Mouse (Mus musculus) Patski (cell line): ENCODE measurements around the gene Atrn. TPM values are rescaled to one million over a fixed set of nuclear protein-coding genes. Genes with fewer than 3 reads are reported as not detected.

Experiments used
- ATAC-seq: fragments of 100-300 bp; one replicate; pipeline ENCODE4 v1.8.0; 2021
- CTCF ChIA-PET: fragments of 350-600 bp; sonication (Branson Sonifier 250); formaldehyde crosslinking; loops from one replicate; lab custom pipeline; 2022; ENCODE audit warnings: inconsistent platforms; lab: Charles Lee
- POLR2A ChIA-PET: fragments of 350-600 bp; sonication (Branson Sonifier 250); formaldehyde crosslinking; loops from one replicate; lab custom pipeline; 2022; ENCODE audit warnings: antibody characterized with exemption, inconsistent platforms; lab: Charles Lee
- DNase-seq: peaks from one replicate; pipeline ENCODE4 v3.0.0-alpha.2; 2011; ENCODE audit warnings: low read depth, low spot score
- H3K27me3 ChIP-seq: fragments of 371-371 bp; one replicate; pipeline ENCODE4 v1.5.1; 2021
- CTCF ChIP-seq: fragments of 100-300 bp; IDR thresholded peaks from one replicate; pipeline ENCODE4 v1.5.1; 2021
- in situ Hi-C: fragments of 300-500 bp; cut with MboI; formaldehyde crosslinking; loops from 3 replicates; pipeline ENCODE4 v1.11.1; 2018; ENCODE audit warnings: low pct_unique_long_range_greater_than_20kb, mixed read lengths
- polyA plus RNA-seq: library from polyadenylated mRNA; unstranded; gene quantifications from one replicate; pipeline ENCODE4 v1.2.3, GENCODE M21; 2021

Gene Atrn
- polyA plus RNA-seq: 32.9 TPM

DNA sequence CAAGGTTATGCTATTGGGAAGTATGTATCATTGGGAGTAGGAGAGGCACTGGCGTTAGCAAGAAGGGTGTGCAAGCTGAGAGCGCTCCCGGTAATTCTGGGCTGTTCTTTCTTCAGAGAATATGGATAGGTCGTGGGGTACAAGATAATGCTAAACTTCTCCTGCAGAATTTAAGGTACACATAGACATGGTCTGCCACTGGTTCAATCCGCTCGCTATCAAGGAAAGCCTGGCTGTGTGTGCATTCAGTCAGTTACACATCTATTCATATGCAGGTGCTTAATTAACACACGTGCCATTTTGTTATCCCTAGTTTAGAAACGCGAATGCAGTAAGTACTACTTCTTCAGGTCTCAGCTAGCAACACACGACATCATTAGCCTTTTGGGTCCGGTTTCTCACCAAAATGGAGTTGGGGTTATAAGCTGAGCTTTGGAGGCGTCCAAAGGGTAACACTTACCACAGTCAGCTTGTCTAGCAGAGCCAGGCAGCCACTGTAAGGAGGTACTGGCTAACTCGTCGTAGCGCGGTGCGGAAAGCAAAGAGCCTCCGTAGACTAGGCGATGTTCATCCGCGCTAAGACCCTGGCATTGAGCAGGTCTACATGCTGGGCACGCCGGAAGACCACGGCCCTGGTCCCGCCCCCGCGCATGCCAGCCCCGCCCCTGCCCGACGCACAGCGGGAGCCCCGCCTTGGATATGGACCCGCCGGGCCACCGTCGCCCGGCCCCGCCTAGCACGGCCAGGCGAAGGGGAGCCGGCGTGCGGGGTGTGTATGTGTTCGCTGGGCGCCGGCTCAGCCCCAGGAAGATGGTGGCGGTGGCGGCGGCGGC lies at the start of gene Atrn, which contains the start of gene 4930402H24Rik:
Atrn (plus strand) TSS at position 745 of the 833 bp plus-strand sequence.
4930402H24Rik (minus strand) TSS at position 656 of the 833 bp plus-strand sequence.
- no peaks in the 10 kb centered on the region for H3K27me3 ChIP-seq
- ChIA-PET CTCF (interaction anchor here (0.6 to 1.1 kb wide), 3 partner anchors 10 to 290 kb away, joined by 3 read pairs; no protein-coding TSS in a partner anchor), POLR2A (no interaction called here)
- peak; percentile 25 for DNase-seq
- in situ Hi-C loops: loop anchor here (5.0 kb wide), 1 partner anchor 89 kb away; no protein-coding TSS in a partner anchor
- no peak for TF ChIP-seq CTCF
- ATAC-seq: peak; percentile 88

DNA sequence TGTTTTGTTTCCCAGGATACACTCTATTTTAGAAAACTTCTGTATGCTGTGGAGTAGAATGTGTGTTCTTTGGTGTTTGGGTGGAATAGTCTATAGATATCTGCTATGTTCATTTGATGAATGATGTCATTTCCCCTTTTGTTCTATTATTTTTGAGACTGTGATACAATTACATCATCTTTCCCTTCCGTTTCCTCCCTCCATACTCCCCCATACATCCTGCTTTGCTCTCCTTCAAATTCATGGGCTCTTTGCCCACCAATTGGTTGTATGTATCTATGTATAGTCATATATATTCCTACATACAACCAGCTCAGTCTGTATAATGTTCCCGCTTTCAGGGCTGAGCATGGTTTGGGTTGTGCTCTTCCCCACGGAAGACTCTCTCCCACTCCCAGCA lies 44.2 kb upstream of the Atrn start:
- CTCF ChIA-PET: no interaction called here
- DNase-seq (no peak), ATAC-seq (no peak)
- POLR2A ChIA-PET: no interaction called here
- H3K27me3 ChIP-seq: no peaks in the 10 kb centered on the region
- in situ Hi-C loops: no loop called here
- TF ChIP-seq CTCF: no peak

DNA sequence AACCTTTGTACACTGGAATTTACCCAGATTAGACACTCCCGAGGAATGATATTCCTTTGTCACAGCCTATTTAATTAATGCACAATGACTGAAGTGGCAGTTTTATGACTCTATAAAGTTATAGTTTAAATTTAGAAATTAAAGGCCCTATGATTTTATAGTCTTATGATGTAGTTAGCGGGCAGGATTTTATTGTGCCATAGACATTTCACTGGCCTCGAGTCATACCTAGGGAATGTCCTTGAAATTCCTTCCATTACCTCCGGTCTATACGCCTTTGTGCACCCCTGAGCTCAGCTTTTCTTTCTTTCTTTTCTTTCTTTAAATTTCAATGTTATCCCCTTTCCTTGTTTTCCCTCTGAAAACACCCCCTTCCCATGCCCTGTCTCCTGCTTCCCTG lies 35.4 kb upstream of the Atrn start:
- peak; percentile 35 for ATAC-seq
- TF ChIP-seq CTCF: no peak
- ChIA-PET CTCF (interaction anchor here (1.1 kb wide), 1 partner anchor 24 kb away, joined by 3 read pairs; no protein-coding TSS in a partner anchor), POLR2A (no interaction called here)
- no peaks in the 10 kb centered on the region for H3K27me3 ChIP-seq
- peak; percentile 13 for DNase-seq
- in situ Hi-C loops: no loop called here

DNA sequence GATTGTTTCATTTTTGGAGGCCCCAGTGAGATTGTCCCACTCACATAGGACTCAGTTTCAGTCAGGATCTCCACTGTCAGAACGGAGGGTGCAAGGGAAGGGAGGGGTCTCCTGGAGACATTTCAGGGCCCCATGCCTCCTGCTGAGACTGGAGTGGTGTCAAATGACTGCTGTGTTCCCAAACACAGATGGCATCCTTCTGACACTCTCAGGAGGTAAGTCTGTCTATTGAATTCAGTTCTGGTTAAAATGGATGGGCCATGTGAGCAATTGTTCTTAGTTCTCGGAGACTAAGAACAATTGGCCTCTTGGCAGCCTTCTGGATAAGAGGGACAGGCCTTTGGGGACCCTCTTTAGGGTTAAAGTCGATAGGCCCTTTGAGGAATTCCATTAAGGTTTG lies 28.9 kb upstream of the Atrn start:
- DNase-seq (no peak), ATAC-seq (no peak)
- TF ChIP-seq CTCF: no peak
- H3K27me3 ChIP-seq: no peaks in the 10 kb centered on the region
- ChIA-PET POLR2A (no interaction called here), CTCF (interaction anchor here (0.9 kb wide), 1 partner anchor 20 kb away, joined by 3 read pairs; no protein-coding TSS in a partner anchor)
- in situ Hi-C loops: no loop called here

DNA sequence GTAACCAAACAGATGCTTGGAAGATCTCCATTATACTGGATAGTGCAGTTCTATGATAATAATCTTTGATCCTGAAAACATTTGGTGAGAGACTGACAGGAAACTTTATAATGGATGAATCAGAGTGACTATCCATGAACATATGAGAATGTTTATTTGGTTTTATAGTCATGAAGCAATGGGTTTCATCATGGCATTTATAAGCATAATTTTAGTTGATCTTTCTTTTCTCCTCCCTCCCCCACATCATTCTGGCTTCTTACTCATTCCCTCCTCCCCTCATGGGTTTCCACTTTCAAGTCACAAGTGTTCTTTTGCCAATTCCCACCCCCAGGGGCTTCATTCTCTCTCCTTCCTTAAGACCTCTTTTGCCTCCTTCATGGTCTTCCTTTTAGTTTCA lies 19.3 kb upstream of the Atrn start:
- TF ChIP-seq CTCF: no peak
- in situ Hi-C loops: no loop called here
- ChIA-PET POLR2A (no interaction called here), CTCF (no interaction called here)
- H3K27me3 ChIP-seq: no peaks in the 10 kb centered on the region
- ATAC-seq (no peak), DNase-seq (no peak)

DNA sequence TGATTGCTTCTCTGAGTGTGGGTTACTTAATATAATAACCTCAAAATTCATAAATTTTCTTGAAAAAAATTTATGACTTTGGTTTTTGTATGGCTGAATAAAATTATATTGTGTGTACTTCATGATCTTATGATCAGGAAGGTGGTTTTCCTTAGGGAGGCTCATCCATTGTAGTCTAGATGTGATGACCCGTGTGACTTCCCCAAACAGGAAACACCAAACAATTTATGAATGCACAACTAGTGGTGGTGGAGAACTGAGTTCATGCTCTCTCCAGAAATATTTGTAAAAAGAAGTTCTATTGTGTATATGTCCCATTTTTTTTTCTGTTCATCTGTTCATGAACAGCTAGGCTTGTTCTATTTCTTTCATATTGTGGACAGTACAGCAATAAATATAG lies 18.8 kb upstream of the Atrn start:
- no peaks in the 10 kb centered on the region for H3K27me3 ChIP-seq
- no peak for DNase-seq
- POLR2A ChIA-PET: no interaction called here
- in situ Hi-C loops: no loop called here
- CTCF ChIA-PET: no interaction called here
- TF ChIP-seq CTCF: no peak
- ATAC-seq: no peak

DNA sequence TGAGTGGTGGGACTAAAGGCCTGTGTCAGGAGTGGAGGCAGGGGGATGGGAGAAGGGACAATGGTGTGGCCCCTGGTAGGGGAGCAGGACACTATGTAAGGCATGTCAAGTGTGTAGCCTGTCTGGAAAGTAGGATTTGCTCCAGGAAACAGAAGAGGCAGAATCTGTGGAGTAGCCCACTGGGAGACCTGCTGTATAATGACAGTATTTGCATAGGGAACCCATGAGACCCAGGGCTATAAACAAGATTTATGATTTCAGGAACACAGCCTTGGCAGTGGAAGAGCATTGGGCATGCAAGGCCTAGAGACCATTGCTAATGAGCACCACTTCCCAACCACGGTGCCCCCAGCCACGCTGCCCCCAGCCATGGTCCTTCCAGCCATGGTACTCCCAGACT lies 9.4 kb upstream of the Atrn start:
- ATAC-seq (no peak), DNase-seq (no peak)
- in situ Hi-C loops: no loop called here
- ChIA-PET POLR2A (no interaction called here), CTCF (interaction anchor here (1.3 kb wide), 1 partner anchor 9 kb away, joined by 3 read pairs; the partner anchor contains the start of genes 4930402H24Rik and Atrn)
- no peaks in the 10 kb centered on the region for H3K27me3 ChIP-seq
- no peak for TF ChIP-seq CTCF

DNA sequence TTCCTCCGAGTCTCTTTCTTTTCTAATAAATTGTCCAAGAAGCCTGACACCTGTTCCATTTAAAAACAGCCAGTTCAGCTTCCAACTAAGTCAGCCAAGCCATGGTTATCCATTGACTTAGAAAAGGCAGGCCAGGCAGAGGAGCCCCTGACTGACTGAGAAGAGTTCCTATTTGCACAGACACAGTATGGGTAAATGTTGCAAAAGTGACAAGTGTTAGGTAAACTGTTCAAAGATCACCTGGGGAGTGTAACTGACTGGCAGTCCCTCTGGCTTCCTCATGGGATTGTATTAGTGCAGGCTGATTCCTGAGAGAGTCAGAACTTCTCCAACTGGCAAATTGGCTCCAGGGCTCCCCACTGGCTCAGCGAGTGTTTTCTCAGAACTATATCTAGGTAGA lies 8.4 kb upstream of the Atrn start:
- ChIA-PET POLR2A (no interaction called here), CTCF (no interaction called here)
- H3K27me3 ChIP-seq: no peaks in the 10 kb centered on the region
- in situ Hi-C loops: no loop called here
- DNase-seq (no peak), ATAC-seq (no peak)
- TF ChIP-seq CTCF: no peak

DNA sequence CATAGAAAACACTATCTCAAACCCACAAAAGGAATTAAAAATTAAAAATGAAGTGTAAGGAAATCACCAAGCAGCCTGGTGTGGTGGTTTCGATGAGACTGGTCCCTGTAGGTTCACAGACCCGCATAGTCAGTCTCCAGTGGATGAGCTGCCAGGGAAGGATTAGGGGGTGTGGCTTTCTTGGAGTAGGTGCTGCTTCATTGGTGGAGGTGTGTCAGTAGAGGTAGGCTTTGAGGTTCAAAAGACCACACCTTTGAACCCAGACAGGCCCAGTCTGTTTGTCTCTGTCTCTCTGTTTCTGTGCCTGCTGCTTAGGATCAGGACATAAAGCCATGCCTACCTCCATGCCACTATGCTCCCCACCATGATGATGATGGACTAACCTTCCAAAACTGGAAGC lies 7.5 kb upstream of the Atrn start:
- ChIA-PET POLR2A (no interaction called here), CTCF (no interaction called here)
- no peak for DNase-seq
- no peak for TF ChIP-seq CTCF
- H3K27me3 ChIP-seq: no peaks in the 10 kb centered on the region
- in situ Hi-C loops: no loop called here
- no peak for ATAC-seq

DNA sequence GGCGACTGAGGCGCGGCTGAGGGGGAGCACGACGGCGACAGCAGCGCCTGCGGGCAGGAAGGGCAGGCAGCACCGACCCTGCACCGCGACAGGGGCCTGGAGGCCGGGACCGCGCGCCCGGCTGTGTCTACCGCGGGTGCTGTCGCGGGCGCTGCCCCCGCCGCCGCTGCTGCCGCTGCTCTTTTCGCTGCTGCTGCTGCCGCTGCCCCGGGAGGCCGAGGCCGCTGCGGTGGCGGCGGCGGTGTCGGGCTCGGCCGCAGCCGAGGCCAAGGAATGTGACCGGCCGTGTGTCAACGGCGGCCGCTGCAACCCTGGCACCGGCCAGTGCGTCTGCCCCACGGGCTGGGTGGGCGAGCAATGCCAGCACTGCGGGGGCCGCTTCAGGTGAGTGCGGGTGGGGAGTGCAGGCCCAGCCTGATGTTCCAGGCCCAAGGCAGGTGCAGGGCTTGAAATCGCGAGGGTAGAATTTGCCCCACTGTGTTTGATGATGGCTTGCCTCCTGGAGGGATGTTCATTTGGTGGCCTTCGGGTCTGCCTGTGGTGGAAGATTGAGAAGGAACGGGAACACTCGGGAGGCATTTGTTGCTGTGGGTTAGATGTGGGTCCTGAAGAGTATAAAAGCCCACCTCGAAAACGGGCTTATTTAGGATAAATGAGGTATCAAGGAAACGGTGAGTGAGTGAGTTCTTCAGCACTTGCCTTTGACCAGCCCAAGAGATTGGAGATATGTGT lies 455 bp downstream of the Atrn start:
- TF ChIP-seq CTCF: no peak
- CTCF ChIA-PET: interaction anchor here (1.1 kb wide), 1 partner anchor 10 kb away, joined by 3 read pairs; no protein-coding TSS in a partner anchor
- ATAC-seq: peak; percentile 55
- in situ Hi-C loops: loop anchor here (5.0 kb wide), 1 partner anchor 89 kb away; no protein-coding TSS in a partner anchor
- no peak for DNase-seq
- H3K27me3 ChIP-seq: no peaks in the 10 kb centered on the region
- POLR2A ChIA-PET: no interaction called here
